Mouse (Mus musculus) lung, embryonic 16.5 days (tissue): ENCODE data around the gene Mast3. TPM values are rescaled to one million over a fixed set of nuclear protein-coding genes. Genes with fewer than 3 reads are reported as not detected.

ENCODE experiments used
- ATAC-seq: fragments of 200-750 bp; cut with Nextera tagmentation; 2 replicates; pipeline ENCODE4 v1.8.0; 2017; ENCODE audit warnings: low read depth, mild to moderate bottlenecking, moderate library complexity
- H3K27ac ChIP-seq: fragments of 300-500 bp; sonication (generic); 2 replicates; pipeline ENCODE4 v1.5.1; 2014; ENCODE audit warnings: mild to moderate bottlenecking, control low read depth, low read length
- H3K27me3 ChIP-seq: fragments of 300-500 bp; sonication (generic); 2 replicates; pipeline ENCODE4 v1.6.1; 2014; ENCODE audit warnings: low read depth, low read length, mixed read lengths; ENCODE audit not compliant: control insufficient read depth, insufficient read depth
- H3K36me3 ChIP-seq: fragments of 300-500 bp; sonication (generic); 2 replicates; pipeline ENCODE4 v1.6.1; 2014; ENCODE audit warnings: low read length; ENCODE audit not compliant: control insufficient read depth, insufficient read depth
- H3K4me1 ChIP-seq: fragments of 300-500 bp; sonication (generic); replicated peaks from 2 replicates; pipeline ENCODE4 v1.6.1; 2014; ENCODE audit warnings: low read length, mixed read lengths; ENCODE audit not compliant: control insufficient read depth, insufficient read depth
- H3K4me2 ChIP-seq: fragments of 300-500 bp; sonication (generic); 2 replicates; pipeline ENCODE4 v1.6.1; 2014; ENCODE audit warnings: low read depth, low read length, control low read depth
- H3K4me3 ChIP-seq: fragments of 300-500 bp; sonication (generic); 2 replicates; pipeline ENCODE4 v1.5.1; 2014; ENCODE audit warnings: mild to moderate bottlenecking, low read length, control low read depth
- H3K9ac ChIP-seq: fragments of 300-500 bp; sonication (generic); 2 replicates; pipeline ENCODE4 v1.6.1; 2014; ENCODE audit warnings: low read length, control low read depth
- H3K9me3 ChIP-seq: fragments of 300-500 bp; sonication (generic); 2 replicates; pipeline ENCODE4 v1.6.1; 2016; ENCODE audit warnings: low read length; ENCODE audit not compliant: control insufficient read depth
- WGBS: fragments of 180-500 bp; shearing (Covaris S2); extraction: QIAGEN DNeasy Blood & Tissue Kit; methylation state at CpG from one replicate; pipeline ENCODE4 v1.1.7; 2014; 5-methylcytosine and 5-hydroxymethylcytosine counted together
- polyA plus RNA-seq: library from polyadenylated mRNA; unstranded; fragments of >200 nt; fragmentation: Nextera tagmentation; extraction: Ambion mirVana; gene quantifications from 2 replicates; pipeline ENCODE4 v1.2.1, GENCODE M21; 2015

Mast3 gene
- polyA plus RNA-seq, 1 experiment from 2014 or later, result 14.3 TPM

GRCm38 (mm10) chr8:70749097-70749674 is 55.7 kb downstream of the Mast3 start:
- Histone ChIP-seq H3K27ac (no peak overlapping the region), H3K36me3 (no peaks in the 10 kb centered on the region), H3K4me1 (peaks cover 14% of the 10 kb centered on the region), H3K9me3 (no peaks in the 10 kb centered on the region), H3K9ac (no peak overlapping the region), H3K4me2 (no peak overlapping the region), H3K27me3 (peaks cover 41% of the 10 kb centered on the region), H3K4me3 (no peak overlapping the region)
- no peak for ATAC-seq
- 72% methylated on average over 19 of the region's 19 CpGs for WGBS

- no peak for ATAC-seq
- Histone ChIP-seq H3K4me3 (no peak overlapping the region), H3K27me3 (peaks cover 48% of the 10 kb centered on the region), H3K4me1 (peaks cover 18% of the 10 kb centered on the region), H3K27ac (no peak overlapping the region), H3K4me2 (no peak overlapping the region), H3K9ac (no peak overlapping the region), H3K9me3 (no peaks in the 10 kb centered on the region), H3K36me3 (no peaks in the 10 kb centered on the region)
- WGBS, result 82% methylated on average over 23 of the region's 23 CpGs
Observed at GRCm38 (mm10) chr8:70748246-70749096, 56.4 kb downstream of the Mast3 start.

DNA sequence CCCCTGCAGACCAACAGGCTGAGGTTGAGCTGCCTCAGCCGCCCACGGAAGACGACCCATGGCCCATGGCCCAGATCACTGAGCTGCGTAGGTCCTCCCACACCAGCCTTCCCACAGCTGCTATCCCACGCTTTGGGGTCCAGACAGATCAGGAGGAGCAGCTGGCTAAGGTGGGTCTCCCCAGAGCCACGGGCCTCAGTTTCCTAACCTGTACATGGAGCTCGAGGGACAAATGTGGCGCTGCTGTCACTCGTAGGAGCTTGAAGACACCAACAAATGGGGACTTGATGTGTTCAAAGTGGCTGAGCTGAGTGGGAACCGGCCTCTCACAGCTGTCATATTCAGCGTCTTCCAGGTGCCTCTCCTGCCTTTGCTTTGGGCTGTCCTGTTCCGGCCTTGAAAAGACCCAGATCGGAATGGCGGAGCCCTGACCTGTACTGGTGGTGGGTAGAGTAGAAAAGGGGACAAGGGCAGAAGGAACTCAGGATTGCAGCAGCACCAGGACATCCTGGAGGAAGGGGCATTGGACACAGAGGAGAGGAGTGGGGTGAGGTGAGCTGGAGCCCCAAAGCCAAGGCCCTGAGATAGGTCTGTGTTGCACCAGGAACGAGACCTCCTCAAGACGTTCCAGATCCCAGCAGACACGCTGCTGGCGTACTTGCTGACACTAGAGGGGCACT is 57.5 kb downstream of the Mast3 start:
- Histone ChIP-seq H3K9me3 (no peaks in the 10 kb centered on the region), H3K4me3 (no peak overlapping the region), H3K9ac (no peak overlapping the region), H3K4me2 (no peak overlapping the region), H3K27ac (no peak overlapping the region), H3K27me3 (peaks cover 59% of the 10 kb centered on the region), H3K4me1 (peaks cover 11% of the 10 kb centered on the region), H3K36me3 (no peaks in the 10 kb centered on the region)
- WGBS, result 81% methylated on average over 18 of the region's 18 CpGs
- ATAC-seq, result no peak

DNA sequence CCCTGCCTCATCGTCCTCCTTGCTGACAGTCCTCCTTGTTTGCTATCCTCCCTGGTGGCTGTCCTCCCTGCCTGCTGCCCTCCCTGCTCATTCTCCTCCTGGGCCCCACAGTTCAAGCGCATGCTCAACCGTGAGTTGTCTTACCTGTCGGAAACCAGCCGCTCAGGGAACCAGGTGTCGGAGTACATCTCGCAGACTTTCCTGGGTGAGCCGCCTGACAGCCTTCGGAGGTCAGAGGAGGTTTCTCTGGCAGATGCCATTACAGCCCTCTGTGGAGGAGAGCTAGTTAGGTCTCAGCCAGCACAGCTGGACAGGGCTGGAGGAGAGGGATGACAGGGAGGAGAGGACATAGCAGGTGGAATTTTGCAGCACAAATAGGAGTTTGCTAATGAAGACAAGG is 58.2 kb downstream of the Mast3 start:
- WGBS, result 35% methylated on average over 9 of the region's 9 CpGs
- Histone ChIP-seq H3K4me3 (no peak overlapping the region), H3K9me3 (no peaks in the 10 kb centered on the region), H3K27ac (no peak overlapping the region), H3K4me2 (no peak overlapping the region), H3K27me3 (peaks cover 66% of the 10 kb centered on the region), H3K36me3 (no peaks in the 10 kb centered on the region), H3K9ac (no peak overlapping the region), H3K4me1 (peaks cover 11% of the 10 kb centered on the region)
- ATAC-seq, result no peak

DNA sequence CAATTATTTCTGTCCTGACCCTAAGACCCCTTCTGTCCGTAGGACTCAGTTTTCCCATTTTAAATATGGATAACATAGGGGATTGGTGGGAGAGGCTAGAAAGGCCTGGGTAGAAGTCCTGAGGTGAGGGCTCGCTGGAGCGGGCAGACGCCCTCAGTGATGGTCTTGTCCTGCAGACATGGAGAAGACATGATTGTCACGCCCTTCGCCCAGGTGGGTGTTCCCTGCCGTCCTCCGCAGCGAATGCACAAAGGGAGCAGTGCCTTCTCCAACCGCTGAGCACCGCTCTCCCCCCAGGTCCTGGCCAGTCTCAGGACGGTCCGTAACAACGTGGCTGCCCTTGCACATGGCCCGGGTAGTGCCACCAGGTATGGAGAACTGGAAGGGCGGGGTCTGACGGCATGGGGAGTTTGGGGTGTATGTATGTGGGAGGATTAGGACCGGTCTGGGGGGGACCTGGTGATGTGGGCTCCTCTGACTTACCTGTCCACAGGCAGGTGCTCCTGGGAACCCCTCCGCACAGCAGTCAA is 59.1 kb downstream of the Mast3 start:
- H3K4me1 ChIP-seq, result peaks cover 11% of the 10 kb centered on the region
- H3K36me3 ChIP-seq, result no peaks in the 10 kb centered on the region
- no peak overlapping the region for H3K4me2 ChIP-seq
- H3K4me3 ChIP-seq, result no peak overlapping the region
- H3K9ac ChIP-seq, result no peak overlapping the region
- peaks cover 69% of the 10 kb centered on the region for H3K27me3 ChIP-seq
- H3K9me3 ChIP-seq, result no peaks in the 10 kb centered on the region
- H3K27ac ChIP-seq, result no peak overlapping the region
- 43% methylated on average over 19 of the region's 19 CpGs for WGBS
- ATAC-seq, result no peak

DNA sequence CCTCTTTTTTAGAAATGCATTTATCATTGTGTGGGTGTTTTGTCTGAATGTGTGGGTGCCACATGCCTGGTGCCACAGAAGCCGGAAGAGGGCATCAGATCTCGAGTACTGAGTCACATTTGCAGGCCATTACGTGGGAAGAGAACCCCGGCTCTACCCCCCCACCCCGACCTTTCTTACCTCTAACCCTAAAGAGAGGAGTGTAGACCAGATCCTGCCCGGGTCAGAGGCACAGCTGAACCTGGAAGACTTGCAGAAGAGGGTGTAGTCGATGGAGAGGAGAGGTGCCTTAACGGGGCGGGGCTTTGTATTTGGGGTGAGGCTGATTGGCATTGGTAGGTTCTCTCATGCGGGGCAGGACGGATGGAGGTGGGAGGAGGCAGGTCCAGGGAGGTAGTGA is 60.0 kb downstream of the Mast3 start:
- Histone ChIP-seq H3K27me3 (peaks cover 69% of the 10 kb centered on the region), H3K4me3 (no peak overlapping the region), H3K9ac (no peak overlapping the region), H3K4me1 (peaks cover 11% of the 10 kb centered on the region), H3K27ac (no peak overlapping the region), H3K9me3 (no peaks in the 10 kb centered on the region), H3K36me3 (no peaks in the 10 kb centered on the region), H3K4me2 (peak overlapping the region; percentile 58; the same call in 1 of the 2 replicates)
- WGBS, result 46% methylated on average over 11 of the region's 11 CpGs
- ATAC-seq, result no peak

GRCm38 (mm10) chr8:70743656-70744590 is 60.9 kb downstream of the Mast3 start:
- H3K4me3 ChIP-seq, result peak overlapping the region; percentile 43
- H3K9me3 ChIP-seq, result no peaks in the 10 kb centered on the region
- H3K36me3 ChIP-seq, result no peaks in the 10 kb centered on the region
- peak overlapping the region; percentile 55 for H3K9ac ChIP-seq
- 6% methylated on average over 48 of the region's 48 CpGs for WGBS
- H3K27ac ChIP-seq, result no peak overlapping the region
- peak overlapping the region; percentile 58 for H3K4me2 ChIP-seq
- ATAC-seq, result peak; percentile 32; the same call in 1 of the 2 replicates
- peaks cover 69% of the 10 kb centered on the region for H3K27me3 ChIP-seq
- H3K4me1 ChIP-seq, result peaks cover 11% of the 10 kb centered on the region

DNA sequence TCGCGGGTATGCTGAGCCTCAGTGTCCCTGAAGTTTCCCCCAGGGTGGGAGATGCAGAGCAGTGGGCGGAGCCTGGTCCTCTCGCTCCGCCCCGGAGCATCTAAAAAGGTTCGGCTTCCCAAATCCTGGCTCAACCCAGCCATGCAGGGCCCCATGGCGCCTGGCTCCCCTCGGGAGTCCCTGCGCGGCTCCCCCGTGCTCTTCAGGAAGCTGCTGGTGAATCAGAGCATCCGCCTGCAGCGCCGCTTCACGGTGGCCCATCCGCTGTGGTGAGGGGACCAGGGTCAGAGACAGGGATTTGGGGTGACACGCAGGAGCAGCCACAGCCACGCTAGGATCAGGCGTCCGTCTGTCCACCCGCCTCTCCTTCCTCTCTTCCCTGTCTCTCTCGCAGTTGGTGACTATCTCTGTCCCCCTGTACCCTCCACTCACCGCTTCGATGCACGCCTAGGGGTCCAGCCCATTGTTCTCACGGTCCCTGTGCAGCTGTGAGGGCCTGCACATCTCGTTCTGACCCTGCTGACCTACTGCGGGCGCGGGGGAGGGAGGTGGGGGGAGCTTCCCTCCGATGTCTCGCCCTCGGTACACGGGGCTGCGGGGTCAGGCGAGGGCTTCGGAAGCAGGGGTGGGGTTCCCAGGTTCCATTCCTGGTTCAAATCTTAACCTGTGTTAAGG is 61.7 kb downstream of the Mast3 start:
- Histone ChIP-seq H3K36me3 (no peaks in the 10 kb centered on the region), H3K27me3 (peaks cover 64% of the 10 kb centered on the region), H3K27ac (no peak overlapping the region), H3K4me1 (peaks cover 11% of the 10 kb centered on the region), H3K4me2 (no peak overlapping the region), H3K9ac (no peak overlapping the region), H3K9me3 (no peaks in the 10 kb centered on the region), H3K4me3 (no peak overlapping the region)
- ATAC-seq, result 0 out of 2 replicates have a peak, but pooled peaks have one; percentile 11
- 4% methylated on average over 38 of the region's 38 CpGs for WGBS
